Mouse (Mus musculus) liver, adult 10 weeks (tissue): ENCODE results near the gene Uggt2. TPM values are rescaled to one million over a fixed set of nuclear protein-coding genes. Genes with fewer than 3 reads are reported as not detected.

Source experiments
- polyA plus RNA-seq: library from polyadenylated mRNA; stranded (reverse); fragments of 350-450 nt; fragmentation: Illumina TruSeq; extraction: RNeasy Lipid Tissue Mini Kit (QIAGEN cat#74804); gene quantifications from one replicate; pipeline ENCODE4 v1.2.3, GENCODE M21; 2014; ENCODE audit warnings: low read depth, low replicate concordance

Uggt2 gene
- 3.4 TPM for polyA plus RNA-seq

GRCm38 (mm10) chr14:119098851-119099569 lies at the start of gene Uggt2:
Uggt2 (minus strand) TSS chr14:119099430.

GRCm38 (mm10) chr14:119137906-119138785 lies 38.9 kb upstream of the Uggt2 start, which contains the start of gene Hs6st3:
Hs6st3 (plus strand) TSS chr14:119138341.

GRCm38 (mm10) chr14:118937533-118938492 lies 161.4 kb downstream of the Uggt2 start, which contains the start of gene Dnajc3:
Dnajc3 (plus strand) TSS chr14:118937976.

Other genes with a start within 250 kb of the Uggt2 start
- 0.50 TPM for gene Dzip1, start 174.0 kb downstream of the Uggt2 start, polyA plus RNA-seq
- 170 TPM for gene Dnajc3, start 161.5 kb downstream of the Uggt2 start, polyA plus RNA-seq
- gene Hs6st3, start 38.9 kb upstream of the Uggt2 start, polyA plus RNA-seq: not detected